Mouse (Mus musculus) heart, postnatal 36 days (tissue): ENCODE results near the gene AU040320. TPM values are rescaled to one million over a fixed set of nuclear protein-coding genes. Genes with fewer than 3 reads are reported as not detected.

ENCODE experiments used
- DNase-seq, 2 experiments: peaks; one replicate each; pipeline ENCODE4 v3.0.0; 2021 to 2022
- intact Hi-C: fragments of 180-260 bp; cut with DNase I; formaldehyde crosslinking; loops from one replicate; pipeline ENCODE4 v1.15.1; 2025
- total RNA-seq, 2 experiments: library from RNA; stranded (reverse); gene quantifications; 2 replicates each; pipeline ENCODE4 v1.2.3; 2021

The AU040320 gene
- total RNA-seq, 2 experiments from 2014 or later: 29.4 to 33.5 TPM

DNA sequence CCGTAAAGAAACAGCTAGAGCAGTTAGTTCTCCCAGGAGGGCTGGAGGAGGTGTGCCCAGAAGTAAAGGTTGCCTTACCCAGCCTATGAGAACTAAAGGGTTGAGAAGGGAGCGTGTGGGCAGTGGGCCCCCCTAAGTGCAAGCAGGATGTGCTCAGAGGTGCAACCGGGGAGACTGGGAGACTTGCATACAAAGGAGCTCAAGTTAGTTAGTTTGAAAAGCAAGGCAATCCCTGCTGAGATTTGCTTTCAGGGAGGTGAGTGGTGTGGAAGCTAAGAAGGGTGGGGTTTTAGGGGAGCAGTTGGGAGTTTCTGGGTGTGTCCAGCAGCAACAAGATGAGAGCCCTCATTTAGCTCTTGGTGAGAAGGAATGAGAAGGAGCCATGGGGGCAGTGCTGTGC lies 89.6 kb downstream of the AU040320 start:
- DNase-seq: no peak
- intact Hi-C loops: no loop called here

DNA sequence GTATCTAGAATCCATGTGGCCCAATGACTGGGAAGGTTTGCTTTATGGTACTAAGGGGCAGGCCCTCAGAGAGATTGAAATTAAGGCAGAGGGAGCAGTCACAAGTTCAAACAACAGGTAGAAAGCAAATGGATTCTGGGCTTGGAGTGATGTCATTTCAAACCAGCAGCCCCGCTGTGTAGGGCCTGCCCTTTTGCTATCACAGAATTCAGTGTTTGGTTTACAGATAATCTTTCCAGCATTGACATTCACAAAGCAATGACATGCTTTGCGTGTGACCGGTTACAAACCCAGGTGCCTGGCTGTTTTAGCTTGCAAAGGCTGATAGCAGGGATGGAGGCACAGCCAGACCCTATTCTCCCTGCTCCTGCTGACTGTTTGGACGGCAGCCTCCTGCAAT lies 92.3 kb downstream of the AU040320 start:
- DNase-seq: no peak
- intact Hi-C loops: no loop called here

DNA sequence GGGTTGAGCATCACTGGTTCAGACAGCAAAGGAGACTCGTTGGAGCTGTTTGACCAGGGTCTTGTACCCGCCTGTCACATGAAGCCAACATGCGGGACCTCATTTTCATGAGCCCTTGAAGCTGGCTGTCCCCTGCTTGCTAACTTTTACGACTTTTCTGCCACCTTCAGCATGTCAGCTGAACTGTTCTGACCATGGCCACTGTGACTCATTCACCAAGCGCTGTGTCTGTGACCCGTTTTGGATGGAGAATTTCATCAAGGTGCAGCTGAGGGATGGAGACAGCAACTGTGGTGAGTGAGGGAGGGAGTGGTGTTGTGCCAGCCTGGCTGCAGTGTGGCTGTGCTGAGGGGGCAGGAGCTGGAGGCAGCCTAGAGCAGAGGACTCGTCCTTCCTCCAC lies 93.6 kb downstream of the AU040320 start:
- intact Hi-C loops: no loop called here
- no peak for DNase-seq

DNA sequence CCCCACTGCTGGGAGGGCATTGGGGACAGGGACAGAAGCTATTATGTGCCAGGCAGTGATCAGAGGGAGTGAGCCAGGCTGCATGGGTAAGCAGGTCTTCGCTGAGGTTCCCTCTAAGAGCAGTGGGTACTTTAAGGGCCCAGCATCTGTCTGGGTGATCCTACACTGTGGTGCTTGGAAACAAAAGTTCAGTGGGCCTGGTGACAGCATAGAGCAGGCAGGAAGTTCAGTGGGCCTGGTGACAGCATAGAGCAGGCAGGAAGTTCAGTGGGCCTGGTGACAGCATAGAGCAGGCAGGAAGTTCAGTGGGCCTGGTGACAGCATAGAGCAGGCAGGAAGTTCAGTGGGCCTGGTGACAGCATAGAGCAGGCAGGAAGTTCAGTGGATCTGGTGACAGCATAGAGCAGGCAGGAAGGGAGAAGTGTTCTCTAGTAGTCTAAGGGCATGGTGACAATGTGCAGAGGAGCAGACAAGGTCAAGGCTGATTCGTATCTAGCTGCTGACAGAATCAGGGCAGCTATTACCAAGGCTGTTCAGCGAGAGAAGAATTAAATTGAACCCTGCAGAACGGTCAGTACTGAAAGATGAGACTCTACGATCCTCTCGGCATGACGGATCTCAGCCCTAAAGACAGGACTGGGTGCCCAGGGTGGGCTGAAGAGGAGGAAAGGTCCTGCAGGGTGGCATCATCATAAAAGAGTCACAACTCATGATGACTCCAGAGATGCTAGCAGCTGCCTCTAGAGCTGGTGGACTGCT lies 96.9 kb downstream of the AU040320 start:
- DNase-seq: no peak
- intact Hi-C loops: no loop called here

DNA sequence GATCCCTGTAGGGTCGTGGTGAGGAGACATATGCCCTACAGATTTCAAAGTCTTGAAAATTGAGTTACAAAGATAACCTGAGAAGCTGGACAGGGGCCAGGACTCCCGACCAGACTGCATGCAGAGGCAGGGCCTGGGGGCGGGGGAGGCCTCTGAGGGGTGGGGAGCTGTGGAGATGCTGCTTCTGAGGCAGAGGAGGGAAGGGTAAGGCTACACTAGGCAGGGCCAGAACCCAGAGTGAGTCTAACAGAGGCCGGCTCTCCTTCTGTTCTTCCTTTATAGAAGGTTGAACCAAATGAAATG lies 97.4 kb downstream of the AU040320 start:
- DNase-seq: no peak
- intact Hi-C loops: no loop called here

DNA sequence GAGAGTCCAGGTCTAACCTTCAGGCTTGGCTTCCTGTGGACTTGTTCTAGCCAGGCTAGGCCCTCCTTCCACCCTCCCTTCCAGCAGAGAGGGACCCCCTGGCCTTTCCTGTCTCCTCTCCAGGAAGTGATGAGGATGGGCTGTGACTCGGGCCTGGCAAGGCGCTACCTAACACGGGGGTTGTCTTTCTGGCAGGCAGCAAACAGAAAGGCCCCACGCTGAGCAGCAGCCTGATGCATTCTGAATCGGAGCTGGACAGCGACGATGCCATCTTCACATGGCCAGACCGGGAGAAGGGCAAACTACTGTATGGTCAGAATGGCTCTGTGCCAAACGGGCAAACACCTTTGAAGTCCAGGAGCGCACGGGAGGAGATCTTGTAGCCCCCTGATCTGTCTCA lies 99.6 kb downstream of the AU040320 start:
- intact Hi-C loops: no loop called here
- no peak for DNase-seq

DNA sequence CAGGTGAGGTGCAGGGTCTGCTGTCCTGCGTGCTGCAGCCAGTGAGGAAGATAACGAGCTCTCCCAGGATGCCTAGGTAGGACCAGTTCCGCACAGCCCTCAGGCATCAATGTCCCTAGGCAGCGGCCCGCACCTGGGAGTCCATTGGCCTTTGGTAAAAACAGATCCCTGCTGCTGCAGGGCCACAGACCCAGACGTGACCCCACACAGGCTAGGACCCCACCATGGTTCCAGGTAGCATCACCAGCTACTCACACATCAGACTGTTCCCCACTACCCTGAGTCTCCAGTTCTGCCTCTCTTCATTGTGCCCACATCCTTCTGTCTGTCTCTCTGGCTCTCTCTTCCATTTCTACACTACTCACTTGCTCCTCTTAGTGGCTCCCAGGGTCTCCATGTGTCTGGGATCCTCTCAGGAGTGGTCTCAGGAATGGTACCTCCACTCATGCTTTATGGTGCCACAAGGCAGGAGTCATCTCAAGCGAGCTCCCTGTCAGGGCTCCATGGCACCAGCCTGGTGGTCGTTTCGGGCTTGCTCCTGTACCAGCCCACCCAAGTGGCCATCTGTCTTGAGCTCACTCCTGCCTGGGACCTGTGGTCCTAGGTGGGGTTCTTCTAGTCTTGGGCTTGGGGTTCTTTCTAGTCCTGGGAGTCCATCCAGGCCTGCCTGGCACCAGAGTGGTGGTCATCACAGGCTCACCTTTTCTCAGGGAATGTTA lies 107.1 kb downstream of the AU040320 start:
- intact Hi-C loops: no loop called here
- DNase-seq: no peak

DNA sequence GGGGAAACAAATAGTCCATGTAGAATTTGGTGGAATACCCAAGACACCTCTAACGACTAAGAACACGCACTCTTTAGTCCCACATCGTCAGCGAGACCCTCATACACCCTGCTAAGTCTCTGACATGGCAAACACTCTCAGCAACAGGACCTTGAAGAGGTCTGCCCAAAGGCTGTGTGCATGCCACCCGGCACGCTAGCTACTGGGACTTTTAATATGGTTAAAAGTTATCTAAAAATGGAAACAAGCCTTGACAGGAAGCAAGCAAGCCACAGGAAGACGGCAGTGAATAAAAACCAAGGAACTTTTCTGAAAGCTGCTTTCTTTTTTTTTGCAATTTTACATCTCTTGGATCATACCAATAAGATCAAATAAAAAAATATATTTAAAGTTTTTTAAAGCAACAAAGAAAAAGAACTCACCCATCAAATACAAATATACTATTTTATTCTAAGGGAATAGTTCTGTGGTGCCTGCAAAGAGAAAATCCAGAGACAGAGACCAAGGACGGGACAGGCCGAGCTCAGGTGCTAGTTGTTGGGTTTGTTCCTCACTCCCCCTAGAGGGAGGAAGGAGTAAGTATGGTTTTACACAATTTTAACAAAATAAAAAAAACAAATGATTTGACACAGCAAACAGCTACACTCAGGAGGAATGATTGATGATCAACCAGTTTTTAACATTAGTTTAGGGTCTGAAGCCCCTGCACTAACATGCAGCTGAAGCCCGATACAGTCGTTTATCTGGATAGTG lies 108.3 kb downstream of the AU040320 start:
- intact Hi-C loops: no loop called here
- DNase-seq: no peak

DNA sequence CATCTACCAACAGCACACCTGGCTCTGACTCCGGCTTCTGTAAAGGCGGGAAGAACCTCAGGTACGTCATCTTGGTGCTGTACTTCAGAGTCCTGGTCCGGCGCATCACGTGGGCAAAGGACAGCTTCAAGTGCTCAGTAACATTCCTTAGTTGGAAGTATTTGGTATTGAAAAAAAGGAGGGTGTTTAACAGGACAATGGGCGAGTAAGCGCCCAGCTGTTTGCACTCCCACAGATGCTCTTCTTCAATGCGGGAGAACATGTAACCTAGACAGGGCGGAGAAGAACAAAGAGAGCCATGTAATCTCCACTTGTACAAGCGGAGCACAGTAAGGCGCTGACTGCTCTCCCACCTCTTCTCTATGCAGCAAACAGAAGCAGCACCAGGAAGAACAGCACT lies 115.4 kb downstream of the AU040320 start:
- no peak for DNase-seq
- intact Hi-C loops: no loop called here

DNA sequence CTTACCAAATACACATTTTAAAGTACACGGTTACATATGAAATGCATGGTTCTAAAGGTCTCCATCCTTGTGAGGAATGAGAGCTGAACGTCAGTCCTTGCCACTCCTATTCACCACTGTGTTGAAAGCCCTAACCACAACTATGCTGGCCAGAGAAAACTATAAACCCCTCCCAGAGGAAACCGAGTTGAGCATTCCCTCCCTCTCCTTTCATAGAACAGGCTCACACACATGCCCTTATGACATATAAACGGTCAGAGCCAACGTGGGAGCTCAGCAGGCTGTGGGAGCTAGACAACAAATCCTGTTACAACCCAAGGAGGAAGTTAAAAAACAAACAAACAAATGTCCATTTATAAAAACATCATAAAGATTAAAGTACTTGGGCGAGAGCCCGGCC lies 119.4 kb downstream of the AU040320 start:
- intact Hi-C loops: no loop called here
- DNase-seq: no peak

DNA sequence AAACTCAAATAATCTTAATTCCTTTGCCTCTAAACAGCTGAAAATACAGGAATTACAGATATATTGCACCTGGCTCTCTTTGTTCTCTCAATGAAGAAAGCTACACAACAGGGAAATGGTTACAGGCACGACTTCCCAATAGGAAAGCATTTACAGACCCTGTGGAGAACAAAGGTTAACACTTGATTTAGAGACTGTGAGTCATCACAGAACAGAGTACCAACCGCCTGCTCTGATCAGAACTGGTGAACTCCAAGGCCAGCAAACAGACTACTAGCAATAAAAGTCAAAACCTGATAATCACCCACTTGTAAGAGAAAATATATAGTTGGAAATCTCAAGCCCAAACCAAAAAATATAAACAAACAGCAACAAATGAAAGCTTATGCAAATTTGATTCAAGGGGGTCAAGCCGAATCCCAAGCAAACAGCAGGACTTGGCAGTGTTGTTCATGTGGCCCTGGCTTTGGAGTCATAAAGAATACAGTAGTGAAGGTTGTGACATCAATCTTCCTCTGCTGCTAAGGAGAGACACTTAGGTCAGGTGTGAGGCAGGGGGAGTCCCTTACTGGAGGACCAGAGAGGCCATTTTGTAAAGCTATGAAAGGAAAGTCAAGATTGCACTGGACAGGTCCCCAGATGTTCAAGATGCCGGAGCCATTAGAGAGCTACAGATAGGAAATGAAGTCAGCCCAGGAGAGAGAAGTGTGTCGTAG lies 126.4 kb downstream of the AU040320 start:
- intact Hi-C loops: no loop called here
- no peak for DNase-seq

DNA sequence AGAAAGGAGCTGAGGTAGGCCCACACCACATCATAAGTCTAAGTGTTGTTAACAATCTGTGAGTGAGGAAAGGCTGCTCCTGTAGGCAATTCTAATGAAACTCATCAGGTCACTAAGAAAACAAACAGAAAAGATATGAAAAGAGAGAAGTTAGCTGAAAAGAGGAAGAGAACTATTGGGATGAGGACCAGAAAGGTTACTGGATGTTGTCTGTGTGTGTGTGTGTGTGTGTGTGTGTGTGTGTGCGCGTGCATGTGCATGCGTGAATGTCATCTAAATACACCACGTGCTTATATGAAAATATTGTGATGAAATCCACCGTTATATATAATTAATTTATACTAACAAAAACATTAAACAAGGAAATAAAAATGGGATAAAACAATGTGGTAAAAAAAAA lies 130.3 kb downstream of the AU040320 start:
- no peak for DNase-seq
- intact Hi-C loops: no loop called here

DNA sequence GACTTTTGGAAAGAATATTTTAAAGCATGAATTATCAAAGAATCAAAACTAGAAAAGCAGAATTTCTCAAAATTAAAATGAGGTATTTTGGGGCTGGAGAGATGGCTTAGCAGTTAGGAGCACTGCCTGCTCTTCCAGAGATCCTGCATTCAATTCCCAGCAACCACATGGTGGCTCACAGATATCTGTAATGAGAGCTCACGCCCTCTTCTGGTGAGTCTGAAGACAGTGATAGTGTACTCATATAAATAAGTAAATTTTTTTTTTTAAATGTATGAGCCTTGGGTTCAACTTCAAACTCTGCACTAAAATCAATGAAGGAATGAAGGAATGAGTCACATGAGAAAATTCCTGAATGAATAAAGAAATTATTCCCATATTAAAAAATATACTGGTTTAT lies 132.6 kb downstream of the AU040320 start:
- DNase-seq: no peak
- intact Hi-C loops: no loop called here

DNA sequence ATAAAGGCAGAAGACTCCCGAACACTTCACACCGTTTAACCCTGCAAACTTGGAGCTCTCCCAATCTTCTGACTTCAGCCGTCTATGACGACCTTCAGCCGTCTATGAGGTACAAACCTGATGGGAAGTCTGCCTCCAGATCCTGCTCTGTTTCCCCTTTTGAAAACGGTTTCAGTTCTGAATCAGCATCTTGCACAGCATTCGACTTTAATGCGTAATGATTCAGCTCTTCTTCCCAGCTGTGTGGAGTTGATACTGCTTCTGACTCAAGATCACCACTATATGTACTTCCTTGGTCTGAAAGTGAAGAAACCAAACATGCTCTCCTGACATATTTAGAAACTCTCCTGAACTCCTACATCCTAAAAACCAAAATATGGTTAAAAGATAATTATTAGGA lies 136.5 kb downstream of the AU040320 start:
- no peak for DNase-seq
- intact Hi-C loops: no loop called here

Other genes starting within 250 kb of the AU040320 start
- gene Ago4, start 220.1 kb upstream of the AU040320 start, total RNA-seq: 1 to 10 TPM; 9.2 to 9.7 TPM
- gene Clspn, start 196.6 kb upstream of the AU040320 start, total RNA-seq: under 1 TPM; 0.53 to 0.84 TPM
- gene 5730409E04Rik, start 143.7 kb upstream of the AU040320 start, total RNA-seq: 10 to 100 TPM; 10.7 to 10.8 TPM
- gene Psmb2, start 75.9 kb upstream of the AU040320 start, total RNA-seq: 100 to 1,000 TPM; 116 to 125 TPM
- not detected for gene Tfap2e, start 17.3 kb upstream of the AU040320 start, total RNA-seq
- gene Ncdn, start 106 bp upstream of the AU040320 start, total RNA-seq: 10 to 100 TPM; 13.0 to 16.0 TPM
- gene Zmym4, start 214.6 kb downstream of the AU040320 start, total RNA-seq: 10 to 100 TPM; 19.8 to 20.8 TPM